In genomic region chr17:34804301-34804700, GRCm38 (mm10) we compare ENCODE assay signal across 14 mouse cellular contexts. TPM values are rescaled to one million over a fixed set of nuclear protein-coding genes. Genes with fewer than 3 reads are reported as not detected.
"Had no signal": no experiment of that assay in that cellular context is flagged by ENCODE, and none has a peak within 500 bp of the region (broad histone marks: within the 10 kb centered on the region; RNA-seq: fewer than 3 reads in every experiment).

Gene Cyp21a1, minus strand, starts transcription at chr17:34804561.

RNA-seq across cellular contexts. Expression of gene Cyp21a1, which starts in this region (rescaled TPM):
- total RNA-seq: megakaryocyte progenitor cell, adult 5-6 weeks; midbrain, postnatal 0 days; monocyte, adult 5-6 weeks; neutrophil, adult 5-6 weeks had no signal
- polyA plus RNA-seq: lung, embryonic 15.5 days; lung, postnatal 0 days; macrophage; midbrain, embryonic 11.5 days; midbrain, embryonic 13.5 days; midbrain, embryonic 15.5 days; midbrain, postnatal 0 days; neural tube, embryonic 12.5 days; neural tube, embryonic 14.5 days; stomach, postnatal 0 days; urinary bladder, adult 2 months had no signal
